Mouse (Mus musculus) CH12.LX (cell line): ENCODE data around the gene Srsf2. TPM values are rescaled to one million over a fixed set of nuclear protein-coding genes. Genes with fewer than 3 reads are reported as not detected.

Source experiments
- DNase-seq: peaks from one replicate; pipeline ENCODE4 v3.0.0-alpha.2; 2013; ENCODE audit errors: extremely low read depth
- H3K27ac ChIP-seq: 2 replicates; pipeline ENCODE4 v1.5.1; 2012; ENCODE audit warnings: low read depth, mild to moderate bottlenecking, control low read depth, moderate library complexity; ENCODE audit not compliant: insufficient read depth
- H3K27me3 ChIP-seq: replicated peaks from 2 replicates; pipeline ENCODE3; 2012; ENCODE audit warnings: inconsistent platforms
- H3K36me3 ChIP-seq, 2 experiments: replicated peaks in 1 of 2; 2 replicates each; pipeline versions ENCODE3 to v1.6.1; 2012; ENCODE audit warnings: inconsistent platforms in 1 of 2, low read length in 1 of 2, mild to moderate bottlenecking in 1 of 2, mixed read lengths in 1 of 2, moderate library complexity in 1 of 2; ENCODE audit not compliant: control insufficient read depth in 1 of 2, insufficient read depth in 1 of 2
- H3K4me1 ChIP-seq, 2 experiments: 2 replicates each; pipeline ENCODE4 v1.6.1; 2012; ENCODE audit warnings: inconsistent platforms in 1 of 2, moderate library complexity in 1 of 2; ENCODE audit not compliant: insufficient read depth in 2 of 2, control insufficient read depth in 1 of 2
- H3K4me2 ChIP-seq: 2 replicates; pipeline ENCODE4 v1.6.1; 2012; ENCODE audit warnings: low read depth, mild to moderate bottlenecking, control low read depth; ENCODE audit not compliant: poor library complexity, insufficient read depth, severe bottlenecking
- H3K4me3 ChIP-seq, 3 experiments: fragments of 150-350 bp in 1 of 3; sonication (generic) in 1 of 3; replicated peaks in 1 of 3; 2 replicates each; pipeline versions ENCODE3 to v1.5.1; 2011 to 2012; ENCODE audit warnings: low read depth in 2 of 3, low read length in 2 of 3, mild to moderate bottlenecking in 2 of 3, moderate library complexity in 2 of 3, control low read depth in 1 of 3, improper control_type of control experiment in 1 of 3, inconsistent platforms in 1 of 3, mixed read lengths in 1 of 3; ENCODE audit not compliant: poor library complexity in 1 of 3
- H3K79me2 ChIP-seq: replicated peaks from 2 replicates; pipeline ENCODE4 v1.6.1; 2012; ENCODE audit warnings: mild to moderate bottlenecking, moderate library complexity; ENCODE audit not compliant: control insufficient read depth, poor library complexity, insufficient read depth, severe bottlenecking; ENCODE audit errors: extremely low read depth
- H3K9ac ChIP-seq: 2 replicates; pipeline ENCODE4 v1.6.1; 2012; ENCODE audit warnings: low read depth, mild to moderate bottlenecking, control low read depth, moderate library complexity; ENCODE audit not compliant: insufficient read depth
- H3K9me3 ChIP-seq: replicated peaks from 2 replicates; pipeline ENCODE3; 2012; ENCODE audit warnings: low read length, inconsistent platforms, mixed read lengths
- BHLHE40 ChIP-seq: IDR thresholded peaks from 2 replicates; pipeline ENCODE4 v1.6.1; 2011; ENCODE audit warnings: mild to moderate bottlenecking, low read depth, low read length, improper control_type of control experiment
- CHD1 ChIP-seq: IDR thresholded peaks from 2 replicates; pipeline ENCODE4 v1.6.1; 2012; ENCODE audit warnings: low read depth, low read length, improper control_type of control experiment, inconsistent platforms
- CHD2 ChIP-seq: IDR thresholded peaks from 2 replicates; pipeline ENCODE4 v1.6.1; 2011; ENCODE audit warnings: low read length, improper control_type of control experiment
- ELF1 ChIP-seq: IDR thresholded peaks from 2 replicates; pipeline ENCODE4 v1.6.1; 2014; ENCODE audit warnings: low read depth, mild to moderate bottlenecking, inconsistent platforms, low read length, improper control_type of control experiment
- GABPA ChIP-seq: IDR thresholded peaks from 2 replicates; pipeline ENCODE4 v1.6.1; 2012; ENCODE audit warnings: low read depth, low read length, improper control_type of control experiment, inconsistent platforms; ENCODE audit not compliant: insufficient replicate concordance
- HCFC1 ChIP-seq: IDR thresholded peaks from 2 replicates; pipeline ENCODE4 v1.6.1; 2012; ENCODE audit warnings: low read depth, mild to moderate bottlenecking, inconsistent platforms, low read length, improper control_type of control experiment
- JUN ChIP-seq: IDR thresholded peaks from 2 replicates; pipeline ENCODE4 v1.6.1; 2011; ENCODE audit warnings: low read depth, mild to moderate bottlenecking, low read length, improper control_type of control experiment, moderate library complexity; ENCODE audit not compliant: insufficient read depth
- KAT2A ChIP-seq: IDR thresholded peaks from 2 replicates; pipeline ENCODE4 v1.6.1; 2012; ENCODE audit warnings: low read length, improper control_type of control experiment, inconsistent platforms; ENCODE audit not compliant: insufficient replicate concordance
- MAFK ChIP-seq: IDR thresholded peaks from 2 replicates; pipeline ENCODE4 v1.6.1; 2011; ENCODE audit warnings: low read length, improper control_type of control experiment; ENCODE audit not compliant: insufficient replicate concordance
- MAX ChIP-seq: IDR thresholded peaks from 2 replicates; pipeline ENCODE4 v1.6.1; 2011; ENCODE audit warnings: low read length, improper control_type of control experiment
- MAZ ChIP-seq: IDR thresholded peaks from 2 replicates; pipeline ENCODE4 v1.6.1; 2012; ENCODE audit warnings: low read depth, mild to moderate bottlenecking, inconsistent platforms, low read length, improper control_type of control experiment, moderate library complexity
- MEF2A ChIP-seq: IDR thresholded peaks from 2 replicates; pipeline ENCODE4 v1.6.1; 2014; ENCODE audit warnings: low read depth, mild to moderate bottlenecking, inconsistent platforms, low read length, improper control_type of control experiment, borderline replicate concordance
- MXI1 ChIP-seq: IDR thresholded peaks from 2 replicates; pipeline ENCODE4 v1.6.1; 2011; ENCODE audit warnings: mild to moderate bottlenecking, low read depth, low read length, improper control_type of control experiment
- MYC ChIP-seq: IDR thresholded peaks from 2 replicates; pipeline ENCODE4 v1.6.1; 2011; ENCODE audit warnings: low read depth, mild to moderate bottlenecking, improper control_type of control experiment, low read length
- POLR2A ChIP-seq: IDR thresholded peaks from 2 replicates; pipeline ENCODE4 v1.6.1; 2011; ENCODE audit warnings: low read depth, mild to moderate bottlenecking, improper control_type of control experiment, low read length
- RCOR1 ChIP-seq: conservative IDR thresholded peaks from 2 replicates; pipeline ENCODE4 v1.6.1; 2012; ENCODE audit warnings: low read depth, mild to moderate bottlenecking, inconsistent platforms, low read length, improper control_type of control experiment
- SMC3 ChIP-seq: IDR thresholded peaks from 2 replicates; pipeline ENCODE4 v1.6.1; 2011; ENCODE audit warnings: low read depth, low read length, improper control_type of control experiment
- TBP ChIP-seq: conservative IDR thresholded peaks from 2 replicates; pipeline ENCODE4 v1.6.1; 2011; ENCODE audit warnings: low read depth, low read length, improper control_type of control experiment
- UBTF ChIP-seq: IDR thresholded peaks from 2 replicates; pipeline ENCODE4 v1.6.1; 2012; ENCODE audit warnings: low read depth, mild to moderate bottlenecking, inconsistent platforms, low read length, improper control_type of control experiment, moderate library complexity
- USF1 ChIP-seq: IDR thresholded peaks from 2 replicates; pipeline ENCODE4 v1.6.1; 2014; ENCODE audit warnings: low read depth, mild to moderate bottlenecking, inconsistent platforms, low read length, improper control_type of control experiment
- dilution Hi-C: fragments of 300-500 bp; cut with MboI; formaldehyde crosslinking; loops from 2 replicates; pipeline ENCODE4 v1.14.3; 2020; ENCODE audit warnings: low sequenced_read_pairs; ENCODE audit not compliant: extremely low pct_unique_long_range_greater_than_20kb, extremely low pct_ligation_motif_present
- in situ Hi-C: fragments of 300-500 bp; cut with MboI; formaldehyde crosslinking; loops from 3 replicates; pipeline ENCODE4 v1.14.3; 2019; ENCODE audit warnings: low sequenced_read_pairs, low pct_ligation_motif_present, low pct_unique_long_range_greater_than_20kb, mixed read lengths
- polyA plus RNA-seq: library from polyadenylated mRNA; unstranded; fragments of >175 nt; gene quantifications from 2 replicates; pipeline ENCODE4 v1.2.1, GENCODE M21; 2012; ENCODE audit warnings: low read depth; ENCODE audit not compliant: insufficient read length
- total RNA-seq, 2 experiments: library from RNA; depleted of rRNA; stranded (reverse); fragments of 300-350 nt in 1 of 2; fragments of >200 nt in 1 of 2; gene quantifications; 2 replicates each; pipeline ENCODE4 v1.2.3; 2012 to 2014

Srsf2 gene
- total and polyA plus RNA-seq, 3 experiments = 298 to 1,224 (median 471) TPM

GRCm38 (mm10) chr11:116881440-116881839 lies 28.5 kb upstream of the Srsf2 start:
- no peaks in the 10 kb centered on the region for H3K9me3 ChIP-seq
- no peak overlapping the region for H3K27ac ChIP-seq
- peaks cover 5 to 13% of the 10 kb centered on the region in 2 experiments; a peak in 3 of 4 replicates for H3K4me1 ChIP-seq
- TF ChIP-seq SMC3 (no peak), HCFC1 (no peak)
- no peak overlapping the region for H3K4me2 ChIP-seq
- H3K9ac ChIP-seq = no peak overlapping the region
- no peak overlapping the region for H3K4me3 ChIP-seq
- H3K27me3 ChIP-seq = peaks cover 14% of the 10 kb centered on the region
- no peaks in the 10 kb centered on the region for H3K79me2 ChIP-seq
- no peaks in the 10 kb centered on the region for H3K36me3 ChIP-seq
- in situ Hi-C loops (loop anchor here (10.0 kb wide), 1 partner anchor 293 kb away; no protein-coding TSS in a partner anchor), dilution Hi-C loops (no loop called here)
- DNase-seq = no peak

GRCm38 (mm10) chr11:116880839-116881238 lies 27.9 kb upstream of the Srsf2 start:
- in situ Hi-C loops = loop anchor here (10.0 kb wide), 1 partner anchor 294 kb away; no protein-coding TSS in a partner anchor

GRCm38 (mm10) chr11:116878454-116878853 lies 25.6 kb upstream of the Srsf2 start:
- Histone ChIP-seq H3K4me3 (no peak overlapping the region), H3K4me1 (no peaks in the 10 kb centered on the region), H3K9me3 (no peaks in the 10 kb centered on the region), H3K4me2 (no peak overlapping the region), H3K9ac (no peak overlapping the region), H3K79me2 (no peaks in the 10 kb centered on the region), H3K27ac (no peak overlapping the region), H3K27me3 (no peaks in the 10 kb centered on the region), H3K36me3 (peaks cover 13 to 18% of the 10 kb centered on the region in 2 experiments)
- TF ChIP-seq KAT2A (no peak), MAX (no peak), BHLHE40 (no peak), USF1 (no peak), UBTF (no peak), CHD1 (no peak), RCOR1 (no peak), MAZ (no peak), MAFK (no peak), CHD2 (no peak), TBP (no peak), MYC (no peak)
- in situ Hi-C loops = no loop called here
- DNase-seq = no peak
- dilution Hi-C loops = no loop called here

More at GRCm38 (mm10) chr11:116880839-116881238, 27.9 kb upstream of the Srsf2 start:
- no peak overlapping the region for H3K4me3 ChIP-seq
- no peak overlapping the region for H3K4me2 ChIP-seq
- no peak overlapping the region for H3K27ac ChIP-seq
- H3K4me1 ChIP-seq = peaks cover under 1 to 7% of the 10 kb centered on the region in 2 experiments; a peak in 1 of 4 replicates
- H3K27me3 ChIP-seq = peaks cover 10% of the 10 kb centered on the region
- dilution Hi-C loops = no loop called here
- no peak for TF ChIP-seq MXI1
- TF ChIP-seq MAZ = no peak
- no peak for TF ChIP-seq MEF2A
- TF ChIP-seq ELF1 = no peak
- no peak for TF ChIP-seq POLR2A
- no peak for TF ChIP-seq MAFK
- no peak for TF ChIP-seq CHD2
- no peak for TF ChIP-seq JUN
- no peak for TF ChIP-seq GABPA
- no peaks in the 10 kb centered on the region for H3K79me2 ChIP-seq
- DNase-seq = no peak
- H3K9ac ChIP-seq = no peak overlapping the region
- H3K9me3 ChIP-seq = no peaks in the 10 kb centered on the region
- peaks cover 0 to 2% of the 10 kb centered on the region in 2 experiments for H3K36me3 ChIP-seq
